Mouse (Mus musculus): ENCODE results near the gene Adcy2.

GRCm38 (mm10) chr13:68832141-68832540 lies 167.2 kb downstream of the Adcy2 start:
- TF ChIP-seq POLR2A (IDR thresholded peaks at IDR 0.05; ENCODE audit: insufficient read depth, low read length) (no peak), CTCF (IDR thresholded peaks at IDR 0.05; ENCODE audit: low read depth, low read length) (no peak)

Measured in ES-Bruce4 (cell line).